Mouse (Mus musculus) gastrocnemius, postnatal 25 days (tissue): ENCODE data around the gene Smoc2. TPM values are rescaled to one million over a fixed set of nuclear protein-coding genes. Genes with fewer than 3 reads are reported as not detected.

Source experiments
- DNase-seq: peaks from one replicate; pipeline ENCODE4 v3.0.0; 2022
- total RNA-seq, 2 experiments: library from RNA; stranded (reverse); gene quantifications; 1 replicate in 1 of 2; 2 replicates in 1 of 2; pipeline ENCODE4 v1.2.3; 2021

Smoc2 gene
- total RNA-seq, 2 experiments from 2014 or later = 62.2 to 65.8 TPM

DNA sequence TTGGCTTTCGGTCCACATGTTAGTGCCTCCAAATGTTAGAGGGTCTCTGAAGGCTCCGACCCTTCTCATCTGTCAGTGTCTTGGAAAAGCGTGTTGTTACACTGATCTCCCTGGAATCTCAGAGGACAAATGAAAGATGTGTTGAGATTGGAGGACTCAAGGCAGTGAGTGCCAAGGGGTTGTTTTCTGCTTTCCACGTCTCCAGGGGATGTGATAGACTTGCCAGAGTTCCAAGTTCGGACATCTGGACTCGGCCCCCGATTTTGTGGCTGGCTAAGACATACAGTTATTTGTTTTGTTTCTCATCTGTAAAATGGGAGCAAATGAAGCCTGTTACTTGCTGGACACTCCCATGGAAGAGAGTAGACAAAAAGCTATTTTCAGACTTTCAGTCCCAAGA lies 2.0 kb upstream of the Smoc2 start:
- DNase-seq = peak; percentile 54

DNA sequence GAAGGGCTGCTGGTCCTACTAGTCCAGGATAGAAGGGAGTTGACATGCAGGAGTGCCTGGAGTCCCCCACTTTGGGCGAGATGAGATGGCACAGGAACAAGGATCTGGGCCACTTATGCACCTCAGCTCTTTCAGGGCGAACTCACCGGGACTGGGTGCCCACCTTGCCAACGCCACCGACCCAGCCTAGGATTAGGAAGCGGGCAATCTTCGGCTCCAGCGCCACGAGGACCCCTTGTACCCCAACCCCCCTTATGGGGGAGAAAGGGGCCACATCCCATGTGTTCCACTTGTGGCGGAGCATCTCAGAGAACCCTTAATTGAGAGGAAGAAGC lies 627 bp downstream of the Smoc2 start:
- no peak for DNase-seq

DNA sequence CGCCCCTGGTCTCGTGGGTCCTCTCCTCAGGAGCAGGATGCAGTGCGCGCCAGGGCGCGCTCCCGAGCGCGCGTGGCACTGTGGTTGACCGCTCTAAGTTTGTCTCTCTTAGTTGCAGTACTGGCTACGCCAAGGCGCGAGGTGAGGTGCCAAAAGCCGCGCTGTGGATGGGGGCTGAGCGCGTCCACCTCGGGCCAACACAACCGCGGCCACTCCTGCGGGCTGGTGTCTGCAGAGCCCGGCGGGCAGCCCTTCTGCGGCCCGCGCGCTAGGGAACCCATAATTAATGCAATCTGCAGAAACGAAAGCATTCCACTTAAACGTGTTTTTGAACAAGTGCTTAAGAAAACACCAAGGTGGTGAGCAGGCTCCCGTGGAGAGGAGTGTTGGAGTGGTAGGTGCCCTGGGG lies 1.1 kb downstream of the Smoc2 start:
- peak; percentile 36 for DNase-seq

DNA sequence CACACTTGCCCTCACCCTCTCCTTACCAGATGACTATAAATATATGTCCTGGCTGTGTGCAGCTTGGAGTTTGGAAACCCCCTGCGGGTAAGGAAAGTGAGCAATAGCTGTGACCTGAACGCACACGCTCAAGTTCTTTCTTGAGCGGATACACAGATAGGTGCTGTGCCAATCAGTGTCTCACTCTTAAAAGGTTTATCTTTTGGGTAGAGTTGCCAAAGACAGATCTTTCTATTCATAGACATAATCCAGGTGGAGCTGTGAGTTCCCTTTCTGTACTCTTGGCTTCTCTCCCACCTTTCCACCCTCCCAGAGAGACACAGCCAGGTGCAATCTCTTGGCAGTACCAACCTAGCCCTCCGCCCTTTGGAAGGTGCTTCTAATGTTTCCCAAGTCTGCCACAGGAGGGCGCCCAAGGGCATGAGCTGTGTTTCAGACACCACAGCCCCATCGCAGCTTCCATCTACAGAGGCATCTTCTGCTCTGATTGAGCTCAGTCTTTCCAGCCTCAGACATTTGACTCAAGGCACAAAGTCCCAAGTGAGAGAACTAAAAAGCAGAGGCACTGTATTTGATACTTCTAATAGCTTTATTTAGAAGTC lies 8.8 kb downstream of the Smoc2 start:
- peak; percentile 51 for DNase-seq

DNA sequence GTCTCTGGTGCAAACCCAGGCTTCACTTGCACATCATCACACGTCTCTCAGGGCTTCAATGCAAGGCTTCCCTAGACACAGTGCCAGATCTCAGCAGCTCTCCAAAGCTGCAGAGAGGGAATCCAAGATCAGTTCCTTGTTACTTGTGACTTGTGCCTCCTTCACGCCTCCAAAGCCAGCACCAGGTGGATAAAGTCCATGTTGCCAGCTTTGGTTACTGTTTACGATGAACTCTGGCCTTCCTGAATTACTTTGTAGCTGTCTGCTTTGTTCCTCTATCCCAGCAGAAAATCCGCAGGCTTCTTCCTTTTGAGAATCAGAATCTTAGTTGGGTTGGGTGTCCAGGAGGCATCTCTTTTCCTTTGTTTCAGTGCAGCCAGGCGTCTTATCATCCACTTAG lies 14.3 kb downstream of the Smoc2 start:
- no peak for DNase-seq

- DNase-seq = peak; percentile 50
Measured at GRCm38 (mm10) chr17:14295146-14295545, 15.8 kb downstream of the Smoc2 start.

- peak; percentile 56 for DNase-seq
Measured at GRCm38 (mm10) chr17:14300361-14300760, 21.1 kb downstream of the Smoc2 start.

DNA sequence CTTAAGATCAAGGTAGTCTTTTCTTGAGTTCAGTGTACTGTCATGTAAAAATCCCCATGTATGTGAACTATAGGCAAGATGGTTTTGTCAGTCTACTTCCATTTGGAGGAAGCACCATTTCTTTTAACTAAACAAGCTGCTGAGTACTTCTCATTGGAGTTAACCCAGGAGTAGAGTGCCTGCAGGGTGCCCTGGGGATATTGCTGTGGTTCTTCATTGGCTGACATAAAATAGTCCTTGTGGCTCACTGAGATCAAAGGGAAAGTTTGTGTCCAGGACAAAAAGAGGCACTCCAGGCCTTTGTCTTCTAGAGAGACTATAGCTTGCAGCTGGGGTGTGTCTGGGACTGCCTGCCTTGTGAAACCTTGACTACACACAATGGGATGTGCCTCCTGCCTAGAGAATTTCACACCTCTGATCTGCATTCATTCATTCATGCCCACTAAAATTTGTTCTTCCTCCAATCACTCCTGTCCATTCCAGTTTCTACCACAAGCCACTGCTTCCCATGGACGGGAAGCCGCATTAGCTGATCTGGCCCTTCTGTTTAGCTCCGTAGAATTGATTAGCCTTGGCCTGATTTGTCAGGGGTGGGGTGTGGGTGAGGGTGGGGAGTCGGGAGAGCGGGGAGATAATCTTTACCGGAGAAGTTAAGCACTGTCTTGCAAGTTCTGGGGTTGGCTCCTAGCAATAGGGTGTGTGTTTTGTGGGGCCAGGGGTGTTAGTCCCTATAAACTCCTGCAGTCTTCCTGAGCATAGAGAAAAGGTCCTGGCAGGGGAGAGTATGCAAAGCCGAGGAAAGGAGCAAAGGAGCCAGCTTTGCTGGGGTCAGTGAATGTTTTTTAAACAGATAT lies 22.4 kb downstream of the Smoc2 start:
- DNase-seq = no peak

DNA sequence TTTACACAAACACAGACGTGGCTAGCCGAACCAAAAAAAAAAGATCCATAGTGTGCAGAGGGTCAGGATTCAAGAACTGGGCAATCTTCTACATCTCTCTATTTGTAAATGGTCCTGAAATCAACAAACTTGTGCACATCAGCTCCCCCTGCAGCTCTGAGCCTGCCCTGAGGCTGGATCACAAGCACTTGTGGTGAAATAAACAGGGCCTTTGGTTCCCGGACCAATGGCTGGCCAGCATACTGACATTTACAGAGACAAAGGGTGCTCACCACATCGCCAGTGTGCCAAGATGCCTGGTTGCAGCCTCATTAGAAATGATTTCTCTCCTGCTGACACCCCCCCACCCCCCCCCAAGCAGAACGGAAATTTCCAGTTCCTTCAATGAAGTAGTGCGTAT lies 23.1 kb downstream of the Smoc2 start:
- DNase-seq = no peak

DNA sequence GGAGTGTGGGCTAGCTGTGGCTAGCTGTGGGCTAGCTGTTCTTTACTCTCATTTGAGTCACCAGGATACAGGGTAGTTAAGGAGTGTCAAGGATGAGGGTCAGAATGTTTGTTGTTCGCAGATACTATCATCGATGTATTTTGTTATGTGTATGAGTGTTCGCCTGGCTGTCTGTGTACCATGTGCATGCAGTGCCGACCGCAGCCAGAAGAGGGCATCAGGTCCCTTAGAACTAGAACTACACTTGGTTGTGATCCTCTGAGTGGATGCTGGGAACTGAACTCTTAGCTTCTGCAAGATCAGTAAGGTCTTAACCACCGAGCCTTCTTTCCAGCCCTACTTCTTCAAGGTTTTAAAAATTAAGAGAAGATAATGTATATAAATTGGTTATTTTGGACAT lies 24.4 kb downstream of the Smoc2 start:
- no peak for DNase-seq

- no peak for DNase-seq
Measured at GRCm38 (mm10) chr17:14309884-14310283, 30.6 kb downstream of the Smoc2 start.

DNA sequence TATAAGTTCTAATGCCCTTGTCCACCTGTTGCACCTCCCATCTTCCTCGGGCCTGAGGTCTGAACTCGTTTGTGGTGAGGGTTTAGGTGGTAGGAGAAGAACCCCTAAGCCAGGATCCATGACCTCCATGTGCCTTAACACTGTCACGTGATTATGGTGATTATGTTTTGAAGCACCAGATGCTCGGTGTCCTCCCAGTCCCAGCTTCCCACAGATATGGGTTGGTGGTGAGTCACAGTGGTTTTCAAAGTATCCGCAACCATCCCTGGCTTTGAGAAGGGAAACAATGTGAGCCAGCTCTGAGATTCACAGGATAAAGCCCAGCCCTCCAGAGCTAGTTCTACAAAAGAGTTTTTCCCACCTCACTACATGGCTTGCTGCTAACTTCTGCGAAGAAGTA lies 33.1 kb downstream of the Smoc2 start:
- no peak for DNase-seq

- no peak for DNase-seq
Measured at GRCm38 (mm10) chr17:14314308-14314707, 35.0 kb downstream of the Smoc2 start.

DNA sequence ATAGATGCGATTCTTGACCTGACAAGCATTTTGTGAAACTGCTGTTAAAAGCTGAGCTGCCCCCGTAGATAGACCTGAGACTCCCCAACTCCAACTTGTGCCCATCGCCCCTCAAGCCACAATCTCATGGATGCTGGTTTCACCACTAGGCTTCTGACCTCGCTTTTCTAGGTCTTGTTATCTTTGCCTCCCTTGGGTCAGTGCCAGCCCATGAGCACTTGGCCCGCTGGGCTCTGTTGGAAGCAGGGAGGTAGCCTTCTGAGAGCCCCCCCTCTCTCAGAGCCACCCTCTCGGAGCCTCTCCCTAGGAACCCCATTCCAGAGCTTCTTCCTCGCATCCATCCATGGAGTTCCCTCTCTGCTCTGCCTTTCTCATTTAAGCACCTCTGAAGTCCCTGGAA lies 37.2 kb downstream of the Smoc2 start:
- DNase-seq = no peak

DNA sequence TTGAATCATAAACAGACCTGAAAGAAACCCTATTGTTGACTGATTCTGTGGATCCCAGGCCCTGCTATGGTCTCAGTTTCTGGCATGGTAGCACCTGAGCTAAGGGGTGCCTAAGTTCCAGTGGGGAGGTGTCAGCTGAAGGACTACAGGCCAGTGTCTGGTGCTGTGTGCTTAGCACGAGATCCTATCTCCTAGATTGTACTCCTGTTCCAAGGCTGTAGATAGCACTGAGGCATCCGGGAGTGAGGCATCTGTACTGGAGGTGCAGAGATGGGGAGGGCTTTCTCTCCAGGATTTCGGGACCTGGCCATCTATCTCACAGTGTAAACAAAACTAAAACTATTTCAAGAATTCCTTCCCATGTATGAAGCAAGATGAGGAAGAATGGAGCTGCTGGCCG lies 38.1 kb downstream of the Smoc2 start:
- no peak for DNase-seq

GRCm38 (mm10) chr17:14326156-14326555 lies 46.9 kb downstream of the Smoc2 start:
- no peak for DNase-seq

- no peak for DNase-seq
Measured at GRCm38 (mm10) chr17:14328037-14328436, 48.7 kb downstream of the Smoc2 start.

DNA sequence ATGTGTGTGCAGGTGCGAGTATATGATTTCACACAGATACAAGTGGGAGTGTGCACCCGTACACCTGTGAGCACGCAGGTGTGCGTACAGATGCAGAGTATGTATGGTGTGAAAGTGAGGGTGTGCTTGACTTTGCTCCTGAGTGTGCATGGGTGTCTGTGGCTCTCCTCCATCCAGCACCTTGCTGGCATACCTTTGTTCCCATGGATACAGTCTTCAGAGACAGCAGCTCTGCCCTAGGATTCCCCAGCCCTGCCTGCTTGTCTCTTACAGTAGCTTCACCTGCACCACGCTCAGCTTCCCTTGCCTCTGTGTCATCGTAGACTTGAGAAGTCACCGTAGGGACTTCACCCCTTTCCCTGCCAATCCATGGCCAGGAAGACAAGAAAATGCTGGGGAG lies 51.2 kb downstream of the Smoc2 start:
- DNase-seq = no peak

DNA sequence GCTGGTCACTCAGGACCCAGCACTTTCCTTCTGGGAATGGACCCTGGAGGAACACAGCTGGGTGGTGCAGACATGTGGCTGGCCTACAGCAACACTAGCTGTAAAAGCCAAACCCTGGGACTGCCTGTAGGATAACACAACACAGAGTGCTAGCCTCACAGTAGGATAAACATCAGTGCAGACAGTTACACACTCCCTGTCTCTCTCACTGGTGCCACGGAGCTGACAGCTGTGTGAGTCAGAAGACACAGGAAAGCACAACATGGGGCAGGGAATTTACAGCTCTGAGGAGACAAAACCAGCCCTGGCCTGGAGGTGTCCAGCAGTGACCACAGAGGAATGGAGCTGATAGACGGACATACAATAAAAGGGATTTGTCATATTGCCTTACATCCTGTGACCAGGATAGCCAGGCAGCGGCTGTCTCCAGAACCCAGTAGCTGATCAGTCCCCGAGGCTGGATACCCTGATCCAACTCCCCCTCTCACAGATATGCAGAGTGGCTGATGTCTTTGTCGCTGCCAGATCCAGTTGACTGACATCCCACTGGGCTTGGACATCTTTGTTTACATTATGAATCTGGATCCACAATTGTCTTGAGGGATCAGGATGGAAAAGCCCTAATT lies 60.7 kb downstream of the Smoc2 start:
- no peak for DNase-seq

DNA sequence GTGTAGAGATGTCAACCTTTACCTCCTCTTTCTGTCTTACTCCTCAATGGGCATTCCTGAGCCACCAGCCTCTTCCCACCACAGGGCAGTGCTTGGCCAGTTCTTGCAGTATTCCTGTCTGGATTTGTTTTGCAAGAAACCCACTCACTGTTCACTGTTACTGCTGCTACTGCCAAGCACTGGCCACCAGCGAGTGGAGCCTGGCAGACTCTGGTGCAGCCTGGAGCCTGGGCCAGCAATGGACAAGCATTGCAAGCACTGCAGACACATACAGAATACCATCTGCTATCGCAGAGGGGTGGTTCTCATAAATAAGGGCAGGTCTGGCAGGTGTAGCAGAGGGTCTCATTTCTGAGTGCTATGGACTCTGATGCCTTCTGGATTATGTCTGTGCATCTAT lies 61.4 kb downstream of the Smoc2 start:
- DNase-seq = no peak

DNA sequence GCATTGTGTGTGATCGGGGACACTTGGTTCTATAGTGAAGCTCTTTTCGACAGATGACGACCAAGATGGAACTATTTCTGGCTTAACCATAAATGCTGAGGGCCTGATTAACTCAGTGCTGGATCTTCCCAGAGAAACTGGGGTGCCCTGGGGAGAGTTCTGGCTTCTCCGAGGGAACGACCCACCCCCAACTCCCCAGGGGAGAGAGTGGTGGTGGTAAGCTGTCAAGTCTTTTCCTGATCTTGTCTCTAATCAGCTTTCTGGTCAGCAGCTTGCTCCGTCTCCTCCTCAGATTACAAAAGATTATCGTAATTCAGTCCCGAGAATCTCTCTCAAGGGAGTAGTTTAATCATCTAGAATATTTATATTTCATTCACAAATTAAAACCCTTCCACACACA lies 63.2 kb downstream of the Smoc2 start:
- no peak for DNase-seq

GRCm38 (mm10) chr17:14343442-14343841 lies 64.1 kb downstream of the Smoc2 start:
- no peak for DNase-seq

DNA sequence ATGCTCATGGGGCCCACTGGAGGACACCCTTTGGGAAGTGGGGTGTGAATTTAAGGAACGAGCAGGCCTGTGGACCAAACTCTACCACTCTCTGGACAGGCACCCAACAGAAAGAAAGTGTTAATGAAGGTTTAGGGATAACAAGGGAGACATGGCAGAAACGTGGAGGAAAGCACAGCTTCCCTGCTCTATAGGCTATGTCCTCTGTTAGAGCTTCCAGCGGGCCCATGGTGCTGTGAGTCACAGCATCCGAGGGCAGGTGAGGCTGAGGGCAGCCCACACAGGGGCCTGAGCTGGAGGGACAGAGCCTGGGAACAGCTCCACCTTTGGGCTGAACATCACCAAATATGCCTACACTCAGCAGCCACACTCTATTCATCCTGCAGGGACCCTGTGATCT lies 66.2 kb downstream of the Smoc2 start:
- no peak for DNase-seq

GRCm38 (mm10) chr17:14346891-14347290 lies 67.6 kb downstream of the Smoc2 start:
- DNase-seq = no peak
